In the genomic region with DNA sequence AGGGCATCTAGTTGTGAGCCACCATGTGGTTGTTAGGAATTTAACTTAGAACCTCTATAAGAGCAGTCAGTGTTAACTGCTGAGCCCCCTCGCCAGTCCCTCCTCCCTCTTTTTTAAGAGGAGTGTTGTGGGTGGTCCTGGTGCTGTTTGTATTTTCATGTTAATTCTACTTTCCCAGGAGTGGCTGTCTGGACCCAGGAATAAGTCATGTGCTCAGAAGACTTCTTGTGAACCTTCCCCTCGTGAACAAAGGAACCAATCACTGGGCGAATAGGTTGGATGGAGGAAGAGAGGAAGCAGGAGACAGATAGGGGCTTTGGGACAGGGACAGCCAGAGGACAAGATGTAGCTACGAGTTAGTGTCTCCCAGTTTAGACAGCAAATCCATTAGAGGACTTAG, we compare ENCODE assay signal across 20 mouse cellular contexts. TPM values are rescaled to one million over a fixed set of nuclear protein-coding genes. Genes with fewer than 3 reads are reported as not detected.
DNase-seq lines count a peak whose midpoint lies in the region; ATAC-seq and TF ChIP-seq lines count a peak whose summit lies in the region.
"Had no signal": no experiment of that assay in that cellular context is flagged by ENCODE, and none has a peak within 500 bp of the region (broad histone marks: within the 10 kb centered on the region; RNA-seq: fewer than 3 reads in every experiment).

No protein-coding gene starts in this region.

- no peaks in the 10 kb centered on the region for H3K27me3 ChIP-seq in hindbrain, embryonic 11.5 days (ENCODE audit: control insufficient read depth, insufficient read depth, low read length)
- H3K27me3 ChIP-seq in hindbrain, embryonic 13.5 days, result no peaks in the 10 kb centered on the region
- H3K27me3 ChIP-seq in midbrain, embryonic 14.5 days (ENCODE audit: control insufficient read depth, insufficient read depth, low read length), result no peaks in the 10 kb centered on the region
- H3K27me3 ChIP-seq in midbrain, postnatal 0 days (ENCODE audit: insufficient read depth, low read length), result no peaks in the 10 kb centered on the region
- no peaks in the 10 kb centered on the region for H3K27me3 ChIP-seq in kidney, embryonic 14.5 days (ENCODE audit: control insufficient read depth, insufficient read depth, low read length)
- H3K27me3 ChIP-seq: embryonic facial prominence, embryonic 15.5 days; heart, embryonic 12.5 days had no signal

- intact Hi-C loops in gastrocnemius, adult 2 months (cut with DNase I), result loop anchor here (5.0 kb wide), 1 partner anchor 33 kb away; no protein-coding TSS in a partner anchor

- 39% methylated on average over 4 of the region's 4 CpGs for WGBS in hindbrain, embryonic 11.5 days
- WGBS in hindbrain, embryonic 13.5 days, result 22% methylated on average over 4 of the region's 4 CpGs
- 21% methylated on average over 4 of the region's 4 CpGs for WGBS in midbrain, embryonic 14.5 days
- 22% methylated on average over 4 of the region's 4 CpGs for WGBS in midbrain, postnatal 0 days
- WGBS in kidney, embryonic 14.5 days, result 46% methylated on average over 4 of the region's 4 CpGs

- H3K9ac ChIP-seq in hindbrain, embryonic 11.5 days (ENCODE audit: low read depth, low read length), result no peak overlapping the region
- H3K9ac ChIP-seq in hindbrain, embryonic 13.5 days, result no peak overlapping the region
- no peak overlapping the region for H3K9ac ChIP-seq in midbrain, embryonic 14.5 days (replicated peaks; ENCODE audit: low read length)
- no peak overlapping the region for H3K9ac ChIP-seq in midbrain, postnatal 0 days (replicated peaks; ENCODE audit: low read length, poor library complexity, severe bottlenecking)
- H3K9ac ChIP-seq in kidney, embryonic 14.5 days (ENCODE audit: low read depth, low read length), result no peak overlapping the region
- H3K9ac ChIP-seq: embryonic facial prominence, embryonic 15.5 days; heart, embryonic 12.5 days had no signal

- peak; percentile 30 for DNase-seq in hindbrain, embryonic 11.5 days (ENCODE audit: low spot score)
- DNase-seq in midbrain, embryonic 14.5 days, result peak; percentile 6
- no peak for DNase-seq in midbrain, postnatal 0 days (ENCODE audit: low spot score)
- DNase-seq in embryo, embryonic 10 days (ENCODE audit: low spot score), result peak; percentile 33
- DNase-seq in gastrocnemius, adult 2 months, result no peak
- DNase-seq: adrenal gland, adult 8-10 months; cerebellum, adult 9-11 months; gastrocnemius, postnatal 10 days; heart, adult 11 months; heart, postnatal 14 days; kidney, postnatal 10 days; liver; thymus, postnatal 36 days had no signal

- TF ChIP-seq CTCF in midbrain, postnatal 0 days (IDR thresholded peaks at IDR 0.05), result no peak
- no peak for TF ChIP-seq CTCF in gastrocnemius, adult 2 months (IDR thresholded peaks at IDR 0.05)

- H3K4me3 ChIP-seq in hindbrain, embryonic 11.5 days (ENCODE audit: low read depth, low read length), result no peak overlapping the region
- H3K4me3 ChIP-seq in hindbrain, embryonic 13.5 days, result no peak overlapping the region
- no peak overlapping the region for H3K4me3 ChIP-seq in midbrain, embryonic 14.5 days (replicated peaks; ENCODE audit: low read depth, low read length)
- H3K4me3 ChIP-seq in midbrain, postnatal 0 days (ENCODE audit: low read depth, low read length), result no peak overlapping the region
- no peak overlapping the region for H3K4me3 ChIP-seq in gastrocnemius, adult 2 months
- H3K4me3 ChIP-seq in kidney, embryonic 14.5 days (ENCODE audit: low read length), result no peak overlapping the region
- H3K4me3 ChIP-seq: embryonic facial prominence, embryonic 15.5 days; heart, embryonic 12.5 days; myocyte had no signal

- no peak overlapping the region for H3K27ac ChIP-seq in hindbrain, embryonic 11.5 days (ENCODE audit: low read depth, low read length)
- H3K27ac ChIP-seq in hindbrain, embryonic 13.5 days, result no peak overlapping the region
- H3K27ac ChIP-seq in midbrain, embryonic 14.5 days (replicated peaks; ENCODE audit: low read depth, low read length), result no peak overlapping the region
- H3K27ac ChIP-seq in midbrain, postnatal 0 days (ENCODE audit: low read depth, low read length), result no peak overlapping the region
- no peak overlapping the region for H3K27ac ChIP-seq in gastrocnemius, adult 2 months
- H3K27ac ChIP-seq in kidney, embryonic 14.5 days (ENCODE audit: low read depth, low read length), result no peak overlapping the region
- H3K27ac ChIP-seq: embryonic facial prominence, embryonic 15.5 days; hindbrain, postnatal 0 days had no signal

- ATAC-seq in hindbrain, embryonic 11.5 days (ENCODE audit: low FRiP score), result no peak
- ATAC-seq in hindbrain, embryonic 13.5 days (ENCODE audit: low FRiP score), result no peak
- ATAC-seq in midbrain, embryonic 14.5 days (ENCODE audit: low FRiP score, low TSS enrichment), result no peak
- no peak for ATAC-seq in midbrain, postnatal 0 days (ENCODE audit: low FRiP score)
- no peak for ATAC-seq in kidney, embryonic 14.5 days (ENCODE audit: low FRiP score, low TSS enrichment)
- ATAC-seq: hindbrain, postnatal 0 days; intestine, postnatal 0 days had no signal

- no peak overlapping the region for H3K4me2 ChIP-seq in hindbrain, embryonic 11.5 days (replicated peaks; ENCODE audit: low read depth, low read length)
- H3K4me2 ChIP-seq in hindbrain, embryonic 13.5 days, result no peak overlapping the region
- no peak overlapping the region for H3K4me2 ChIP-seq in midbrain, embryonic 14.5 days (ENCODE audit: low read length)
- no peak overlapping the region for H3K4me2 ChIP-seq in midbrain, postnatal 0 days (ENCODE audit: low read depth, low read length, poor library complexity, severe bottlenecking)
- no peak overlapping the region for H3K4me2 ChIP-seq in kidney, embryonic 14.5 days (replicated peaks; ENCODE audit: low read depth, low read length)
- H3K4me2 ChIP-seq: embryonic facial prominence, embryonic 15.5 days; heart, embryonic 12.5 days had no signal

- no peaks in the 10 kb centered on the region for H3K9me3 ChIP-seq in hindbrain, embryonic 11.5 days (ENCODE audit: control insufficient read depth, low read length)
- no peaks in the 10 kb centered on the region for H3K9me3 ChIP-seq in hindbrain, embryonic 13.5 days
- no peaks in the 10 kb centered on the region for H3K9me3 ChIP-seq in midbrain, embryonic 14.5 days (ENCODE audit: control insufficient read depth, low read length)
- no peaks in the 10 kb centered on the region for H3K9me3 ChIP-seq in midbrain, postnatal 0 days (ENCODE audit: low read length)
- no peaks in the 10 kb centered on the region for H3K9me3 ChIP-seq in kidney, embryonic 14.5 days (ENCODE audit: control insufficient read depth, low read length)
- H3K9me3 ChIP-seq: embryonic facial prominence, embryonic 15.5 days; heart, embryonic 12.5 days had no signal

- H3K4me1 ChIP-seq in hindbrain, embryonic 11.5 days (replicated peaks; ENCODE audit: control insufficient read depth, insufficient read depth, low read length), result no peaks in the 10 kb centered on the region
- no peaks in the 10 kb centered on the region for H3K4me1 ChIP-seq in hindbrain, embryonic 13.5 days (replicated peaks)
- H3K4me1 ChIP-seq in midbrain, embryonic 14.5 days (ENCODE audit: control insufficient read depth, insufficient read depth, low read length), result no peaks in the 10 kb centered on the region
- H3K4me1 ChIP-seq in midbrain, postnatal 0 days (ENCODE audit: insufficient read depth, low read length), result no peaks in the 10 kb centered on the region
- H3K4me1 ChIP-seq in kidney, embryonic 14.5 days (ENCODE audit: control insufficient read depth, insufficient read depth, low read length), result no peaks in the 10 kb centered on the region
- H3K4me1 ChIP-seq: embryonic facial prominence, embryonic 15.5 days had no signal

- 0 out of 2 replicates have a peak, but pooled peaks cover 2% of the 10 kb centered on the region for H3K36me3 ChIP-seq in hindbrain, embryonic 11.5 days (ENCODE audit: control insufficient read depth, insufficient read depth, low read length)
- peaks cover 81% of the 10 kb centered on the region for H3K36me3 ChIP-seq in hindbrain, embryonic 13.5 days
- H3K36me3 ChIP-seq in midbrain, embryonic 14.5 days (ENCODE audit: control insufficient read depth, insufficient read depth, low read length), result peaks cover 78% of the 10 kb centered on the region
- peaks cover 36% of the 10 kb centered on the region for H3K36me3 ChIP-seq in midbrain, postnatal 0 days (ENCODE audit: insufficient read depth, low read length)
- H3K36me3 ChIP-seq in kidney, embryonic 14.5 days (ENCODE audit: control insufficient read depth, insufficient read depth, low read length), result peaks cover 36% of the 10 kb centered on the region; the same call in 1 of the 2 replicates

RNA-seq across cellular contexts. Expression of a gene that starts 45.1 kb away (rescaled TPM):
- 28.6 and 32.7 TPM in 2 replicates for polyA plus RNA-seq in hindbrain, embryonic 11.5 days (2014; fragmentation: Nextera tagmentation; extraction: Ambion mirVana)
- polyA plus RNA-seq in hindbrain, embryonic 13.5 days (2015; fragmentation: Nextera tagmentation; extraction: Ambion mirVana), result 32.9 and 34.7 TPM in 2 replicates
- polyA plus RNA-seq in midbrain, embryonic 14.5 days (2014; fragmentation: Nextera tagmentation; extraction: Ambion mirVana), result 52.2 and 67.8 TPM in 2 replicates
- total RNA-seq in midbrain, postnatal 0 days (2014; rRNA removed), result 151 and 154 TPM in 2 replicates
- 35.5 and 38.2 TPM in 2 replicates for polyA plus RNA-seq in midbrain, postnatal 0 days (2015; fragmentation: Nextera tagmentation; extraction: Ambion mirVana)
- 10 to 100 TPM; 70.9 to 84.4 TPM for total RNA-seq in gastrocnemius, adult 2 months (2021)
- polyA plus RNA-seq in kidney, embryonic 14.5 days (2014; fragmentation: Nextera tagmentation; extraction: Ambion mirVana), result 11.9 and 16.3 TPM in 2 replicates

RNA-seq across cellular contexts. Expression of a gene that starts 47.9 kb away (rescaled TPM):
- 42.3 and 44.9 TPM in 2 replicates for polyA plus RNA-seq in hindbrain, embryonic 11.5 days (2014; fragmentation: Nextera tagmentation; extraction: Ambion mirVana)
- polyA plus RNA-seq in hindbrain, embryonic 13.5 days (2015; fragmentation: Nextera tagmentation; extraction: Ambion mirVana), result 54.3 and 55.8 TPM in 2 replicates
- polyA plus RNA-seq in midbrain, embryonic 14.5 days (2014; fragmentation: Nextera tagmentation; extraction: Ambion mirVana), result 50.3 and 51.4 TPM in 2 replicates
- 46.7 and 48.4 TPM in 2 replicates for total RNA-seq in midbrain, postnatal 0 days (2014; rRNA removed)
- 42.1 and 43.5 TPM in 2 replicates for polyA plus RNA-seq in midbrain, postnatal 0 days (2015; fragmentation: Nextera tagmentation; extraction: Ambion mirVana)
- total RNA-seq in gastrocnemius, adult 2 months (2021), result 1 to 10 TPM; 4.4 to 4.5 TPM
- 28.0 and 31.7 TPM in 2 replicates for polyA plus RNA-seq in kidney, embryonic 14.5 days (2014; fragmentation: Nextera tagmentation; extraction: Ambion mirVana)

Comparison
In these comparisons a context has a peak if more than half of its experiments do, and no peak if none do; other contexts are left out.
1. DNase-seq: peak in hindbrain, embryonic 11.5 days (single experiment), midbrain, embryonic 14.5 days (single experiment) and embryo, embryonic 10 days (single experiment); none in midbrain, postnatal 0 days (single experiment) and gastrocnemius, adult 2 months (single experiment).